Mouse (Mus musculus) retina, embryonic 14.5 days (tissue): ENCODE data around the gene Rpp14.

Experiments
- DNase-seq: peaks from one replicate; pipeline ENCODE4 v3.0.0-alpha.2; 2015; ENCODE audit warnings: low spot score

Rpp14 gene

GRCm38 (mm10) chr14:8080165-8080679 is at the start of gene Rpp14:
Gene Rpp14 (plus strand): TSS chr14:8080367.
- DNase-seq, result peak; percentile 99

GRCm38 (mm10) chr14:8030535-8030934 is 49.6 kb upstream of the Rpp14 start:
- DNase-seq, result peak; percentile 28

- peak; percentile 24 for DNase-seq
These were observed 47.9 kb upstream of the Rpp14 start for GRCm38 (mm10) chr14:8032087-8032944.

- no peak for DNase-seq
These were observed 45.6 kb upstream of the Rpp14 start for GRCm38 (mm10) chr14:8034561-8034960.

GRCm38 (mm10) chr14:8035951-8036350 is 44.2 kb upstream of the Rpp14 start:
- no peak for DNase-seq

- DNase-seq, result no peak
These were observed 43.8 kb upstream of the Rpp14 start for GRCm38 (mm10) chr14:8036406-8036805.

- no peak for DNase-seq
These were observed 42.0 kb upstream of the Rpp14 start for GRCm38 (mm10) chr14:8038150-8038549.

GRCm38 (mm10) chr14:8038791-8039448 is 41.2 kb upstream of the Rpp14 start:
- no peak for DNase-seq

GRCm38 (mm10) chr14:8040179-8040578 is 40.0 kb upstream of the Rpp14 start:
- no peak for DNase-seq

- DNase-seq, result no peak
These were observed 39.1 kb upstream of the Rpp14 start for GRCm38 (mm10) chr14:8040911-8041678.

GRCm38 (mm10) chr14:8042120-8042519 is 38.0 kb upstream of the Rpp14 start:
- no peak for DNase-seq

- DNase-seq, result no peak
These were observed 37.6 kb upstream of the Rpp14 start for GRCm38 (mm10) chr14:8042577-8042976.

- peak; percentile 66 for DNase-seq
These were observed 35.8 kb upstream of the Rpp14 start for GRCm38 (mm10) chr14:8044330-8044729.

GRCm38 (mm10) chr14:8044786-8045185 is 35.4 kb upstream of the Rpp14 start:
- no peak for DNase-seq

- no peak for DNase-seq
These were observed 34.9 kb upstream of the Rpp14 start for GRCm38 (mm10) chr14:8045187-8045846.

GRCm38 (mm10) chr14:8046839-8047238 is 33.3 kb upstream of the Rpp14 start:
- DNase-seq, result no peak

GRCm38 (mm10) chr14:8049334-8049733 is 30.8 kb upstream of the Rpp14 start:
- DNase-seq, result no peak

- DNase-seq, result no peak
These were observed 28.3 kb upstream of the Rpp14 start for GRCm38 (mm10) chr14:8051869-8052268.

GRCm38 (mm10) chr14:8052661-8053060 is 27.5 kb upstream of the Rpp14 start:
- DNase-seq, result no peak

- no peak for DNase-seq
These were observed 25.7 kb upstream of the Rpp14 start for GRCm38 (mm10) chr14:8054310-8055102.

- DNase-seq, result no peak
These were observed 24.1 kb upstream of the Rpp14 start for GRCm38 (mm10) chr14:8056076-8056475.
